Comparison of ENCODE assay signal across 8 mouse cellular contexts in genomic region chr9:121286325-121286901, GRCm38 (mm10). TPM values are rescaled to one million over a fixed set of nuclear protein-coding genes. Genes with fewer than 3 reads are reported as not detected.
DNase-seq lines count a peak whose midpoint lies in the region; ATAC-seq and TF ChIP-seq lines count a peak whose summit lies in the region.

No protein-coding gene starts in this region.

- H3K4me2 ChIP-seq in limb, embryonic 12.5 days, result peak overlapping the region; percentile 52
- H3K4me2 ChIP-seq in neural tube, embryonic 13.5 days, result peak overlapping the region; percentile 63

- 88% methylated on average over 3 of the region's 3 CpGs for WGBS in limb, embryonic 12.5 days
- WGBS in neural tube, embryonic 13.5 days, result 83% methylated on average over 3 of the region's 3 CpGs
- WGBS in thymus, adult 2 months, result 94% methylated on average over 3 of the region's 3 CpGs

- peak overlapping the region; percentile 50; the same call in 1 of the 2 replicates for H3K27ac ChIP-seq in left cerebral cortex, adult 2 months
- H3K27ac ChIP-seq in embryonic fibroblast, embryonic 13.5 days (ENCODE audit: insufficient read depth, low read length), result peak overlapping the region; percentile 62; the same call in 1 of the 2 replicates
- H3K27ac ChIP-seq in limb, embryonic 12.5 days, result no peak overlapping the region
- peak overlapping the region; percentile 42; the same call in 1 of the 2 replicates for H3K27ac ChIP-seq in neural tube, embryonic 13.5 days (replicated peaks)
- H3K27ac ChIP-seq in thymus, adult 2 months (ENCODE audit: control insufficient read depth, insufficient read depth, low read length), result no peak overlapping the region

- H3K27me3 ChIP-seq in limb, embryonic 12.5 days, result no peaks in the 10 kb centered on the region
- no peaks in the 10 kb centered on the region for H3K27me3 ChIP-seq in neural tube, embryonic 13.5 days
- no peaks in the 10 kb centered on the region for H3K27me3 ChIP-seq in thymus, adult 2 months (ENCODE audit: control insufficient read depth, insufficient read depth, low read length)

- peak overlapping the region; percentile 49 for H3K4me3 ChIP-seq in left cerebral cortex, adult 2 months
- peak overlapping the region; percentile 37; the same call in 1 of the 2 replicates for H3K4me3 ChIP-seq in embryonic fibroblast, embryonic 13.5 days (ENCODE audit: insufficient read depth, low read length)
- H3K4me3 ChIP-seq in limb, embryonic 12.5 days (replicated peaks), result peak overlapping the region; percentile 51
- peak overlapping the region; percentile 47 for H3K4me3 ChIP-seq in neural tube, embryonic 13.5 days
- no peak overlapping the region for H3K4me3 ChIP-seq in thymus, adult 2 months (ENCODE audit: control insufficient read depth, insufficient read depth, low read length)

- no peak for TF ChIP-seq POLR2A in embryonic fibroblast, embryonic 13.5 days (IDR thresholded peaks at IDR 0.05; ENCODE audit: low read depth, low read length)
- TF ChIP-seq POLR2A in thymus, adult 2 months (IDR thresholded peaks at IDR 0.05; ENCODE audit: control insufficient read depth, extremely low read depth, insufficient read depth, low read length, poor library complexity), result no peak

- 0 out of 2 replicates have a peak, but pooled peaks have one; percentile 6 for ATAC-seq in limb, embryonic 12.5 days (ENCODE audit: insufficient number of reproducible peaks, insufficient read depth, low FRiP score, low TSS enrichment, low read depth)
- ATAC-seq in neural tube, embryonic 13.5 days (ENCODE audit: low read depth), result peak; percentile 34; the same call in 1 of the 2 replicates

- no peak overlapping the region for H3K9ac ChIP-seq in limb, embryonic 12.5 days (replicated peaks)
- peak overlapping the region; percentile 66 for H3K9ac ChIP-seq in neural tube, embryonic 13.5 days

- peaks cover 21% of the 10 kb centered on the region; the same call in 1 of the 2 replicates for H3K9me3 ChIP-seq in limb, embryonic 12.5 days
- 0 out of 2 replicates have a peak, but pooled peaks cover 11% of the 10 kb centered on the region for H3K9me3 ChIP-seq in neural tube, embryonic 13.5 days

- no peaks in the 10 kb centered on the region for H3K4me1 ChIP-seq in embryonic fibroblast, embryonic 13.5 days (ENCODE audit: control insufficient read depth, insufficient read depth, low read length)
- no peaks in the 10 kb centered on the region for H3K4me1 ChIP-seq in limb, embryonic 12.5 days (replicated peaks)
- peaks cover 11% of the 10 kb centered on the region for H3K4me1 ChIP-seq in neural tube, embryonic 13.5 days (replicated peaks)
- H3K4me1 ChIP-seq in thymus, adult 2 months (replicated peaks; ENCODE audit: control insufficient read depth, insufficient read depth, low read length), result peaks cover 8% of the 10 kb centered on the region

- DNase-seq in left cerebral cortex, adult 2 months (ENCODE audit: extremely low spot score in 1 of 2, low spot score in 2 of 2), result no peak
- DNase-seq in left cerebral cortex, postnatal 10 days (ENCODE audit: extremely low spot score in 1 of 2, low spot score in 2 of 2), result no peak
- DNase-seq in thymus, adult 2 months, result no peak
- DNase-seq in Muller cell, postnatal 12 days (ENCODE audit: inconsistent ontology term), result no peak
- DNase-seq in left cerebral cortex, adult 18-20 months (ENCODE audit: low spot score in 2 of 2), result no peak

- intact Hi-C loops in left cerebral cortex, adult 2 months (cut with DNase I), result no loop called here
- intact Hi-C loops in left cerebral cortex, postnatal 10 days (cut with DNase I), result no loop called here

- peaks cover 5% of the 10 kb centered on the region; the same call in 1 of the 2 replicates for H3K36me3 ChIP-seq in limb, embryonic 12.5 days
- H3K36me3 ChIP-seq in neural tube, embryonic 13.5 days, result peaks cover 6% of the 10 kb centered on the region; the same call in 1 of the 2 replicates
- H3K36me3 ChIP-seq in thymus, adult 2 months (ENCODE audit: control insufficient read depth, insufficient read depth, low read length), result no peaks in the 10 kb centered on the region

- TF ChIP-seq CTCF in left cerebral cortex, adult 2 months (IDR thresholded peaks at IDR 0.05), result no peak
- no peak for TF ChIP-seq CTCF in embryonic fibroblast, embryonic 13.5 days (IDR thresholded peaks at IDR 0.05; ENCODE audit: borderline replicate concordance, insufficient read depth, low read length)
- TF ChIP-seq CTCF in thymus, adult 2 months (IDR thresholded peaks at IDR 0.05; ENCODE audit: borderline replicate concordance, control insufficient read depth, extremely low read depth, insufficient read depth, low read length, poor library complexity), result no peak

RNA-seq across cellular contexts. Expression of gene Ulk4, which starts 9.4 kb away (rescaled TPM):
- total RNA-seq in left cerebral cortex, adult 2 months (2021), result 1 to 10 TPM; 9.2 to 9.9 TPM
- total RNA-seq in left cerebral cortex, postnatal 10 days (2021), result 1 to 10 TPM; 7.2 to 7.5 TPM
- 2.5 and 4.6 TPM in 2 replicates for polyA plus RNA-seq in embryonic fibroblast, embryonic 13.5 days (2011; ENCODE audit: insufficient read length, low read depth, missing spikeins)
- 193 and 212 TPM in 2 replicates for polyA plus RNA-seq in limb, embryonic 12.5 days (2016; fragmentation: Nextera tagmentation; extraction: Ambion mirVana)
- polyA plus RNA-seq in neural tube, embryonic 13.5 days (2015; fragmentation: Nextera tagmentation; extraction: Ambion mirVana), result 115 and 160 TPM in 2 replicates
- polyA plus RNA-seq in thymus, adult 2 months (2012; rRNA removed), result 1.4 and 2.9 TPM in 2 replicates
- 1 to 10 TPM; 8.1 to 8.8 TPM for total RNA-seq in left cerebral cortex, adult 18-20 months (2021)

RNA-seq across cellular contexts. Expression of gene Trak1, which starts 10.9 kb away (rescaled TPM):
- 100 to 1,000 TPM; 247 to 298 TPM for total RNA-seq in left cerebral cortex, adult 2 months (2021)
- total RNA-seq in left cerebral cortex, postnatal 10 days (2021), result 100 to 1,000 TPM; 213 to 215 TPM
- polyA plus RNA-seq in embryonic fibroblast, embryonic 13.5 days (2011; ENCODE audit: insufficient read length, low read depth, missing spikeins), result 38.4 and 41.5 TPM in 2 replicates
- 15.2 and 16.3 TPM in 2 replicates for polyA plus RNA-seq in limb, embryonic 12.5 days (2016; fragmentation: Nextera tagmentation; extraction: Ambion mirVana)
- polyA plus RNA-seq in neural tube, embryonic 13.5 days (2015; fragmentation: Nextera tagmentation; extraction: Ambion mirVana), result 43.4 and 44.3 TPM in 2 replicates
- 96.5 and 103 TPM in 2 replicates for polyA plus RNA-seq in thymus, adult 2 months (2012; rRNA removed)
- total RNA-seq in left cerebral cortex, adult 18-20 months (2021), result 100 to 1,000 TPM; 239 to 275 TPM

Comparison
In these comparisons a context has a peak if more than half of its experiments do, and no peak if none do; other contexts are left out.
1. H3K27ac ChIP-seq: peak in left cerebral cortex, adult 2 months (single experiment), embryonic fibroblast, embryonic 13.5 days (single experiment) and neural tube, embryonic 13.5 days (single experiment); none in limb, embryonic 12.5 days (single experiment) and thymus, adult 2 months (single experiment).
2. RNA of gene Ulk4, which starts 9.4 kb away (polyA plus RNA-seq): 193 to 212 TPM in limb, embryonic 12.5 days and 115 to 160 TPM in neural tube, embryonic 13.5 days; 2.5 to 4.6 TPM in embryonic fibroblast, embryonic 13.5 days and 1.4 to 2.9 TPM in thymus, adult 2 months; every median in the first group is over 10 times any median in the second.